Mouse (Mus musculus) CH12.LX (cell line): ENCODE measurements around the gene Vdac1.

Experiments used
- CHD1 ChIP-seq: IDR thresholded peaks from 2 replicates; pipeline ENCODE4 v1.6.1; 2012; ENCODE audit warnings: low read depth, low read length, improper control_type of control experiment, inconsistent platforms
- CTCF ChIP-seq, 2 experiments: IDR thresholded peaks in 1 of 2; conservative IDR thresholded peaks in 1 of 2; 2 replicates each; pipeline ENCODE4 v1.5.1; 2011 to 2012; ENCODE audit warnings: low read depth in 2 of 2, low read length in 2 of 2, improper control_type of control experiment in 1 of 2, inconsistent platforms in 1 of 2, mild to moderate bottlenecking in 1 of 2, moderate library complexity in 1 of 2
- EP300 ChIP-seq: IDR thresholded peaks from 2 replicates; pipeline ENCODE4 v1.6.1; 2011; ENCODE audit warnings: low read length, improper control_type of control experiment
- MAFK ChIP-seq: IDR thresholded peaks from 2 replicates; pipeline ENCODE4 v1.6.1; 2011; ENCODE audit warnings: low read length, improper control_type of control experiment; ENCODE audit not compliant: insufficient replicate concordance
- MAZ ChIP-seq: IDR thresholded peaks from 2 replicates; pipeline ENCODE4 v1.6.1; 2012; ENCODE audit warnings: low read depth, mild to moderate bottlenecking, inconsistent platforms, low read length, improper control_type of control experiment, moderate library complexity
- SIN3A ChIP-seq: IDR thresholded peaks from 2 replicates; pipeline ENCODE4 v1.6.1; 2012; ENCODE audit warnings: low read length, improper control_type of control experiment, inconsistent platforms
- UBTF ChIP-seq: IDR thresholded peaks from 2 replicates; pipeline ENCODE4 v1.6.1; 2012; ENCODE audit warnings: low read depth, mild to moderate bottlenecking, inconsistent platforms, low read length, improper control_type of control experiment, moderate library complexity

DNA sequence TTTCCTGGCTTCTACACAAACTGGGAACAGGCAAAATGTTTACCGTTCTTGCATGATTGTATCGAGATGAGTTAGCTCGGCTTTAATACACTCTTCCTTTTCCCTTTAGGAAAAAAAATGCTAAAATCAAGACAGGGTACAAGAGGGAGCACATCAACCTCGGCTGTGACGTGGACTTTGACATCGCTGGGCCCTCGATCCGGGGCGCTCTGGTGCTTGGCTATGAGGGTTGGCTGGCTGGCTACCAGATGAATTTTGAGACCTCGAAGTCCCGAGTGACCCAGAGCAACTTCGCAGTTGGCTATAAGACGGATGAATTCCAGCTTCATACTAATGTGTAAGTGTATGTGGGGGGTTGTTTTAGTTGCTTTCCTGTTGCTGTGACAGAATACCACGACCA, 23.1 kb downstream of the Vdac1 start:
- no peak for TF ChIP-seq SIN3A
- no peak for TF ChIP-seq MAFK
- TF ChIP-seq CTCF (conservative IDR thresholded peaks at IDR 0.05 in 1 of 2, IDR thresholded peaks at IDR 0.05 in 1 of 2; ENCODE audit: low read depth in 2 of 2, low read length in 2 of 2), result no peak
- no peak for TF ChIP-seq UBTF
- TF ChIP-seq CHD1, result no peak
- no peak for TF ChIP-seq MAZ
- TF ChIP-seq EP300, result no peak
